Mouse (Mus musculus): ENCODE results near the gene Kcna10. TPM values are rescaled to one million over a fixed set of nuclear protein-coding genes. Genes with fewer than 3 reads are reported as not detected.

Gene Kcna10
- total RNA-seq, 2 experiments from 2014 or later, result not detected

DNA sequence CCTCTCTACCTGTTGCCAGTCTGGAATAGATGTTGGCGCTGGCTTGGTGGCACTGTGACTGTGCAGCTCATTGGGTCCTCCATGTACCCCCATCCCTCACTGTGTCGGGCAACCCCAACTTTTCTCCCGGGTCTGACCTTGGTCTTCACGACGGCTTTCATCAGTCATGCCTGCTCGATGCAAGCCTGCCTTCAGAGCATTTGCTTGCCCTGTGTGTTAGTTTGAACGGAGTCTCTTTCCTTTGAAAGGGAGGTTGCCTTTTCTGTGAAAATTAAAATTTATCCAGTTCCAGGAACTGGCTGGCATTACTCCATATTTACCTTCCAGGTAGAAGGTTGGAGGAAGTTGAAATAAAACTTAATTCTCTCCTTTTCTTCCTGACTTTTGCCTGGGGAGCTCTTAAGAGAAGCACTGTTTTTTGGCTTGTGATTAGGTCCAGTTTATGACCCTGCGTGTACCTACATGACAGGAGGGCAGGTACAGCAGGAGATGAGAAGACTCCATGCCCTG lies 55.7 kb downstream of the Kcna10 start:
- no peak for DNase-seq
- intact Hi-C loops (cut with DNase I), result no loop called here

DNA sequence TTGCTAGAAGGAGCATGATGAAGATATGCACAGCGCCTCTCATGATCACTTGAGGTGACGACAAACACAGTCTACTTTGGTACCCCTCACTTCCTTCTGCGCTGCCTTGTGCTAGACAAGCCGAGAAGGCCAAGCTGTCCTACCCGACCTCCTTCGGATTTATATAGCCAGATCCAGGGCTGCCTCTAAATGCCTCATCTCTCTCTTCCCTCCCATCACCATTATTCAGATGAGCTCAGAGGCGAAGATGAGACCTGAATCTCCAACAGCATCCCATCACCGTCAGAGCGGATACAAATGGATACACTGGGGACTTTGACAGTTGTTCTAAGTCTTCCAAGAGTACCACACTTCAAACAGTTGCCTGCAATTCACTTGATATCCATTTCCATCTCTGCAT lies 56.8 kb downstream of the Kcna10 start, which contains the start of gene Prok1:
Gene Prok1, minus strand, starts transcription at position 101 of the 400 bp plus-strand sequence.
- DNase-seq, result no peak
- intact Hi-C loops (cut with DNase I), result no loop called here

DNA sequence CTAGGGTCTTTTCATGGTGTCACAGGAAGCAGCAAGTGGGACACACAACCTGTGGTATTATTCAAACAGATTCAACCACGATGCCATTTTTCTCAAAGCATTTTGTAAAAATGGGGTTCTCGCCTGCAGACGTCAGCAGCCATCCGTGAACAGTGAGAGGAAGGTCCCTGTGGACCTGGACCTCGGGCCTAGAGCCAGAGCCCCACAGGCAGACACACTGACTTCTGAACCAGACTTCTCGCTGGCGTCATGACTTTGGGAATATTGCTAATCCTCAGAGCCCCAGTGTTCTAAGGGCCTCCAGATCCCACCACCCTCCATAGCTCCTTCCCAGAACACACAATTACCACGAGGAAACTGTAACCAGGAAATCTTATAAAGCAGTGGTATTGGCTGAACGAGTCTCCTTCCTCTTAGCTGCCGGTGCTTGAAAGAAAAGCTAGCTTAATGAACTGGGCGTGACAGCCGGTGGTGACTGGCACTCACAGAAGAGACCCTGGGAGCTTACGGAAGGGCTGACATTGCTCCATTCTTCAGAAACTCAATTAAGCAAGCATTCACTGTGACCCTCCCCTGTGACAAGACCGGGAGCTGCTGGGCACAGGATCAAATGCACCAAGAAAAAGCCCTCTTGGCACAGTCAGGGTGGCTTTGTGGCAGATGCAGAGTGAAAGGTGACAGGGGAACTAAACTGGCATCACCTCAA lies 58.7 kb downstream of the Kcna10 start:
- no peak for DNase-seq
- intact Hi-C loops (cut with DNase I), result no loop called here

Other genes with a start within 250 kb of the Kcna10 start
- gene Kcna3, start 146.9 kb upstream of the Kcna10 start, total RNA-seq (2021), result under 1 TPM; 0.36 to 0.45 TPM
- gene Kcna2, start 81.9 kb upstream of the Kcna10 start, total RNA-seq (2021), result under 1 TPM; 0.65 to 0.67 TPM
- gene Cym, start 38.7 kb downstream of the Kcna10 start, total RNA-seq (2021), result not detected
- gene A630076J17Rik, start 47.6 kb downstream of the Kcna10 start, total RNA-seq (2021), result not detected
- gene Prok1, start 56.7 kb downstream of the Kcna10 start, total RNA-seq (2021), result not detected
- gene Lamtor5, start 95.8 kb downstream of the Kcna10 start, total RNA-seq (2021), result 10 to 100 TPM; 74.0 to 74.6 TPM
- gene Slc16a4, start 108.2 kb downstream of the Kcna10 start, total RNA-seq (2021), result under 1 TPM; 0.45 to 0.48 TPM
- 10 to 100 TPM; 25.8 to 29.3 TPM for gene Rbm15, start 150.6 kb downstream of the Kcna10 start, total RNA-seq (2021)

Measured in heart, postnatal 10 days (tissue).